Mouse (Mus musculus) embryonic stem cell, embryonic (primary cell): Measurements from ENCODE around the gene Tmem35b.

Experiments used
- CTCF ChIA-PET, 4 experiments: fragments of 300-600 bp in 2 of 4; fragments of 350-600 bp in 2 of 4; sonication (Branson Sonifier 250); formaldehyde crosslinking; loops; one replicate each; lab custom pipeline; 2022; ENCODE audit warnings: inconsistent platforms in 2 of 4; lab: Charles Lee
- POLR2A ChIA-PET, 4 experiments: fragments of 300-600 bp in 2 of 4; fragments of 350-600 bp in 2 of 4; sonication (Branson Sonifier 250); formaldehyde crosslinking; loops; one replicate each; lab custom pipeline; 2022; ENCODE audit warnings: antibody characterized with exemption in 4 of 4, inconsistent platforms in 1 of 4; lab: Charles Lee

Gene Tmem35b

GRCm38 (mm10) chr4:127174075-127174899 is 50.8 kb downstream of the Tmem35b start:
- ChIA-PET CTCF (interaction anchor here in 3 of 4 experiments (0.6 to 3.1 kb wide), 10 partner anchors 13 to 140 kb away, joined by 3 to 17 read pairs (median 4); partner anchors contain the start of genes Gja4 (in 1 of the 3) and Smim12 (in 1 of the 3)), POLR2A (interaction anchor here (0.6 to 5.9 kb wide), 24 partner anchors 8 to 1865 kb away, joined by 3 to 35 read pairs (median 4); partner anchors contain the start of gene Smim12 (in 2 of the 4))

GRCm38 (mm10) chr4:127174900-127175278 is 51.4 kb downstream of the Tmem35b start:
- ChIA-PET POLR2A (interaction anchor here in 3 of 4 experiments (0.6 to 5.9 kb wide), 12 partner anchors 10 to 1865 kb away, joined by 3 to 35 read pairs (median 5); partner anchors contain the start of gene Smim12 (in 1 of the 3)), CTCF (interaction anchor here in 2 of 4 experiments (0.6 to 3.1 kb wide), 5 partner anchors 13 to 75 kb away, joined by 3 to 17 read pairs (median 3); no protein-coding TSS in a partner anchor)

GRCm38 (mm10) chr4:127177961-127178360 is 54.5 kb downstream of the Tmem35b start:
- ChIA-PET CTCF (interaction anchor here in 3 of 4 experiments (1.2 to 1.8 kb wide), 4 partner anchors 23 to 59 kb away, joined by 4 to 7 read pairs (median 5); no protein-coding TSS in a partner anchor), POLR2A (interaction anchor here in 3 of 4 experiments (0.5 to 5.3 kb wide), 12 partner anchors 9 to 57 kb away, joined by 3 to 37 read pairs (median 6); partner anchors contain the start of gene Dlgap3 (in 1 of the 3))

GRCm38 (mm10) chr4:127178671-127179070 is 55.2 kb downstream of the Tmem35b start:
- ChIA-PET POLR2A (interaction anchor here in 3 of 4 experiments (0.7 to 5.3 kb wide), 18 partner anchors 9 to 425 kb away, joined by 3 to 37 read pairs (median 4); partner anchors contain the start of genes Dlgap3 (in 3 of the 3), AU040320 (in 1 of the 3), Smim12 (in 1 of the 3) and Zmym1 (in 1 of the 3)), CTCF (interaction anchor here in 3 of 4 experiments (0.7 to 1.8 kb wide), 7 partner anchors 20 to 485 kb away, joined by 3 to 7 read pairs (median 3); no protein-coding TSS in a partner anchor)
